Mouse (Mus musculus): ENCODE measurements around the gene Josd2.

- no peak for TF ChIP-seq CTCF (IDR thresholded peaks at IDR 0.05; ENCODE audit: extremely low read depth, insufficient read length, insufficient replicate concordance, low read depth, low read length)
- TF ChIP-seq POLR2A (IDR thresholded peaks at IDR 0.05; ENCODE audit: low read depth, low read length) = no peak
Measured at GRCm38 (mm10) chr7:44468644-44469285, 985 bp downstream of the Josd2 start.
